Mouse (Mus musculus) layer of hippocampus, adult 9-11 months (tissue): ENCODE measurements around the gene Trio.
A peak's percentile ranks its signal among the peaks of the same experiment; 100 is the strongest.

Source experiments
- DNase-seq: peaks from one replicate; pipeline ENCODE4 v3.0.0; 2022

Gene Trio

DNA sequence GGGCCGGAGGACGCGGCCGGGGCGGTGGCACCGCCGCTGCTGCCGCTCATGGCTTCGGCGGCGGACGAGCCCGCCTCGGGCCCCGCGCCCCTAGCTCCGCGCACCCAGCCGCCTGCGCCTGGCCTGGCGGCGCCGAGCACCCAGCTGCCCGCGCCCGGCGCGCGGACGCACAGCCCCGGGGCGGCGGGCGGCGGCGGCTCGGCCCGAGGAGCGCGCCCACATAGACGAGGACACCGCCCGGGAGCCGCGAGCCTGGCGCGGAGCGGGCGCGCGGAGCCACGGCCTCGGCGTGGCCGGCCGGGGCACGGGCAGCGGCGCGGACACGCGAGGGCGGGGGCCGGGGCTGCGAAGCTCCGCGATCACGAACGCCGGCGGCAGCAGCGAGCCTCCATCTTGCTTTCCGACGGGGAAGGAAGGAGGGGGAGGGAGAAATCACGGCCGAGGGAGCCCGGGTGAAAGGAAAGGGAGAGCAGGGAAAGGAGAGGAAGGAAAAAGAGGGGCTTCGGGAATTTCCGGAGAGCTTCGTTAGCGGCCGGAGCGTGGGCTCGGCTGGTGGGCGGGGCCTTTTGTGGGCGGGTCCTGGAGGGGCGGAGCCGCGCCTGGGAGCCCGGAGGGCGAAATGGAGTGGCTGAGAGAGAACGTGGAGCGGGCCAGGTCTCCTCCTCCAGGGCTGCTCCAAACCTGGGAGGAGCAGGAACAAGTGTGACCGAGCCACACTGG, at the start of gene Trio:
Trio (minus strand) TSS at position 402 of the 720 bp plus-strand sequence.
- DNase-seq = peak; percentile 96

DNA sequence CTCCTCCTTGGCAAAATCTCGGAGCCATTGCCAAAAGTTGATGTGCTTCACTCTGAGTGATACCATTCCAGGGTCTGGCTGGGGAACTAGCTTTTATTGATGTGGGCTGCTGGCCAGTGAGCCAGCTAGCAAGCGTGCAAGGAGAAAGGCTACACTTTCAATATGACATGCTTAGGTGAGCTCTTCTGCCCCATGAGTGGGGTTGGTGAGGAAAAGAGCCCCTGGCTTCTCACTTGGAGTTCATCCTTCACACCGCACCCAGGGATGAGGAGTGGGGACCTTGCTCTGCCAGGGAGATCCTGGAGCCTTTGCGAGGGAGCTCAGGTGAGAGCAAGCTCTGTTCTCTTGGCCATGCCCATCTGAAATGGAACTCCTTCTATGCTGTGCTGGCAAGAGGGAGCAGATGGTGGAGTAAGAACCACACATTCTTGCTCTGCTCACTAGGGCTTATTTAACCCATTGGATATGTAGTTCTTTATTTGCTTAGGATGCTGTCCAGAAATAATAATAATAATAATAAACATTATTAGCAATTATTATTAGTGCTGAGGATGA, 48.8 kb upstream of the Trio start:
- DNase-seq = no peak

DNA sequence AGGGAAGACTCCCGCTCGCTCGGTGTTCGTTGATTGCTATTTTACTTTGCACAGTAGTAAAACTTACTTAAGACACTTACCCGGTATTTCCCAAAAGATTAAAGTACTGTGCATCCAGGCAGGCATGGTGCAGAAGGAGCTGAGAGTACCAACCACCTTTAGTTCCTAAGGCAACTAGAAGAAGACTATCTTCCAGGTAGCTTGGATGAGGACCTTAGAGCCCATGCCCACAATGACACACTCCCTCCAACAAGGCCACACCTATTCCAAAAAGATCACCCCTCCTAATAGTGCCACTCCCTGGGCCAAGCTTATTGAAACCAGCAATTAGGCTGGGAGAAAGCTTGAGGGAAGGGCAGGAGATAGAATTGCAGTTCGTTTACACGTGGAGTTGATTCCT, 46.0 kb upstream of the Trio start:
- DNase-seq = no peak

DNA sequence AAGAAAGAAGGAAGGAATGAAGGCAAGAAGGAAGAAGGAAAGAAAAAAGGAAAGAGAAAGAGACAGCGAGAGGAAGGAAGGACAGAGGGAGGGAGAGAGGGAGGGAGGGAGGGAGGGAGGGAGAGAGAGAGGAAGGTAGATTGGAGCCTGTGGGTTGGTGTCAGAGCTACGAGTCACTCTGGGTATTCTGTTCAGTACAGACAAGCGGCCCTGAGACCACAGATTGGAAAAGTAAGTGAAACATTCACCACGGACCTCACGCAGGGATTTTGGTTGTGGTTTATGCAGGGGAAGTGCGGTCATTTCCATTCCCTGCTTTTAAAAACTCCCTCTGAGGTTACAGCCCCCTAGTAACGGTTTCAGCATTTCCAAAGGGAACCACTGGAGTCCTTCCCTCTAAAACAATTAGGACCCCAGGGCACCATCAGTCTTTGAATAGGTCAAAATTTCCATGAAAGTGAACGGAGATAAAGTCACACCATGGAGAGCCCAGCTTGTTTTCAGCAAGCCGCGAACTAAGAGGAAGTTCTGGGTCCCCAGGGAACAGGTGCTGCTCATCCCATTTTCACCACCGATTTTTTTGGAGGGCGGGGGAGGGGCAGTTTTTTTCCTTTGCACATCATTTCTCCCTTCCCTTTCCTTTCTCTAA, 45.2 kb upstream of the Trio start:
- no peak for DNase-seq

DNA sequence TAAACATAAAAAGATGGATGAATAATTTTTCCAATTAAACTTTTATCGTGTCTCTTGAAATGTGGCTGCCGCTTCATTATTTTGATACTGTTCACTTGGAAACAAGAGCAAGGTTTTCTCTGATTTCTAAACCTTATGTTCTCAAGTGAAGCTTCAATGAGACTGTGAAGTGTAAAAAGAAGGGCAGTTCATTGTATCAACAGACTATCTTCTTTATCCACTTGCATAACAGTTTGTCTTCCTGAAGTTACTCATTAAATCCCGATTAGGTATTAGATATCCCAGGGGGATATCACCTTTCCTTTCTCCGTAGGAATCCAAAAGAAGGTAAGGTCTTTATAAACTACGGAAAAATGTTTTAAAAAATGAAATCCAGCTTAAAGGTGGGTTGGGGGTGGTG, 44.6 kb upstream of the Trio start:
- DNase-seq = no peak

DNA sequence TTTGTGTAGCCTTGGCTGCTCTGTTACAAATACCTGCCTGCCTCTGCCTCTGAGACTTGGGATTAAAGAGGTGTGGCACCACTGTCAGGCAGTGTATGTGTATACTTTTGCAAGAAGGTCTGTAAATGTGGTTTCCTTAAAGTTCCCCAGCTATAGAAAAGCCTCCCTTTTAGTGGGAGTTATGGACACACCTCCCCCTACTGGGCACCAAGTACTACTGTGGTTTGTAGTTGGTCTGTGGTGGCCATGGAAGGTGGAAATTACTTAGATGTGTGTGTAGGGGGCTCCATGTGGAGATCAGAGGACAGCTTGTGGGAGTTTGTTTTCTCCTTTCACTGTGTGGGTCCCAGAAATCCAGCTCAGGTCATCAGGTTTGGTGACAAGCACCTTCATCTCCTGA, 41.7 kb upstream of the Trio start:
- no peak for DNase-seq

DNA sequence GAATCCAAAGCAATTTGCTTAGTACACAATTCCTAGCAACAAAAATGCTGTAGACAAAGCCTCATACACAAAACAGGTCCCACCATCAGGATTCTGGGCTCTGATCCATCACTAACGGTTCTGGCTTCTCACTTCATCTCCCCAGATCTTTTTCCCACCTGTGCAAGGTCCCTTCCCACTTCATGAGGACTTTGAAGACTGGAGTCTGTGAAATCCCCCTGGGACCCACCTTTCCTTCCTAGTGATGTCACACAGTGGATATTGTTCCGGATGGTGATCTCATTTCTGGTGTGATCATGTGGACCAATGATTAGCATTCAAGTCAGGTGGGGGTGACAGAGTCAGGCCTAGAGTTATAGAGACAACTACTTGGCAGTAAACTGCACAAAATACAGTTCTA, 40.8 kb upstream of the Trio start:
- DNase-seq = no peak

DNA sequence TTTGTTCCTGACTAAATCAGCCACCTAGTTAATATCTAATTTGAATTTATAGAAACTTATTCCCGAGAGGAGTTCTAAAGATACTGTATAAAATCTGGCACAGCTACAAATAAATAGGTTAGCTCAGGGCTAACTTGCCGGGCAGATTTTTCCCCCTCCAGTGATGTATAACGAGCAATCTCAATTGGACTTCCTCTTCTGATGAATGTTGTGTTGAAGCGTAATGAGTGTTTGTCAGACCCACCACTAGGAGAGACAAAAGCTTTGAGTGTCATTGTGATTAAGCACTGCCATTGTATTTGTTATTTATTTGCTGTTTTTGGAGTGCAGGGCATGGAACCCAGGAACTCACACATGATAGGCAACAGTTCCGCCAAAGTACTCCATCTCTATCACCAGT, 39.9 kb upstream of the Trio start:
- DNase-seq = no peak

DNA sequence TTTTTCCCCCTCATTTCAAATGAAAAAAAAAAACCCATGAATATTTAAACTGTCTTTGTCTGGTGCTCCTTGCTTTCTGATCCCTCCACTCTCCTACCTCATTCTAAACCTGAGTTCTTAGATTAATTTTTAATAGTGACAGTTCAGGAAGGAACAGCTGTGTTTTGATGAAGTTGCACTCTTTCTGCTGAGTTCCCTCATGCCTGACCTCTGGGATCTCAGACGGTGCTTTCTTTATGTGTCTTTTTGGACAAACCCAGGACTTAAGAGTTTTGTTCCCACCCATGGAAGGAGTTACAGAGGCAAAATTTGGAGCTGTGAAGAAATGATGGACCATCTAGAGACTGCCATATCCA, 39.1 kb upstream of the Trio start:
- no peak for DNase-seq

DNA sequence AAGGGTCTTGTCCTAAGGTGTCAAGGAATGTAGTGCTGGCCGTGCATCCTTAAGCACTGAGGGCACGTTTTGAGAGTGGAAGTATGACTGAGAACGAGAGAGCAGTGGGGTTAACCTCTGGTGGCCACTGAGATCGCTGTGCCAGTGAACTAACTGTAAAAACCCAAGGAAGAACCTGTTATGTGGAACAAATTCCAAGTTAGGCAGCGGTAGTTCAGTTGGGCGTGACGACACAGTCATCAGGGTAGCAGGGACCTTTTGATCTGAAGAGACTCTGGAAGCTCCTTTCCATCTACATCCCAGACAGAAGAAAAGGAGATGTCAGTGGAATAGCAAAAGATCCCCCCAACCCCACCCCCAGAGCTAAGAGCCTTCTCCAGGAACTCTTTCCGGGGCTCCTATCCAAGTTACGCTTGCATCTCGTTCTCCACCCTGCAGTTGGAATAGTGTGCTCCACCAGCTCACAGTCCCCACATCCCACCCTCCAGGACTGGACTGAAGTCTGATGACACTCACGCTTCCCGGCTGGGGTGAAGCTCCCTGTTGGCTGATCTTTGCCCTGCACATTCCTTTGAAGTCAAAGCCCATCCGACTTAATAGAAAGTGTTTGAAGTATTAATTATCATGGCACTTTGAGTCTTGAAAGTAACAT, 38.6 kb upstream of the Trio start:
- DNase-seq = no peak

DNA sequence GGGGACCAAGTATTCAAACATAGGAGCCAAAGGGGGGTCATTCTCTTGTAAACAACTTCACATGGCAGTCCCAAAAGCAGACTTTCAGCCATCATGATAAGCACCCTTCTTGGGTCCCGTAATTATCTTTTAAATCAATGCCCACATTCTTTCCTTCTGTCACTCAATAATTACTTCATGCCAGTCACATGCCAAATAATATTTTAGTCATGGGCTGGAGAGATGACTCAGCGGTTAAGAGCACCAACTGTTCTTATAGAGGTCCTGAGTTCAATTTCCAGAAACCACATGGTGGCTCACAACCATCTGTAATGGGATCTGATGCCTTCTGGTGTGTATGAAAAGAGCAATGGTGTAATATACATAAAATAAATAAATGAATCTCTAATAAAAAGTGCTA, 37.8 kb upstream of the Trio start:
- DNase-seq = no peak

DNA sequence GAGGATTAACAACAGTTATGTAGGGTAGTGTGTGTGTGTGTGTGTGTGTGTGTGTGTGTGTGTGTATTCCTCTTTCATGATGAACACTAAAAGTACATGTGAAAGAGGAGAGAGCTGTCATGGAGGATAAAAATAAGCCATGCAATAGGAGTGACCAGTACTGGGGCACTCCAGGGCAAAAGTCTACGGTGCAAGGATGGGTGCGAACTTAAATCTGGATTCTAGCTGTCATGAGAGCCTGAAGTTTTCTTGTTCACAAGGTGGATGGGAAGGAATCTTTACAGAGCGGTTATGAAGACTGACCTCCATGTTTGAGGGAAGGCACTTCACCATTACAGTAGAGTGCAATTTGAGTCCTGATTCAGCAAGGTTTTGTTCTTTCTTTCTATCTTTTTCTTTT, 36.4 kb upstream of the Trio start:
- no peak for DNase-seq

DNA sequence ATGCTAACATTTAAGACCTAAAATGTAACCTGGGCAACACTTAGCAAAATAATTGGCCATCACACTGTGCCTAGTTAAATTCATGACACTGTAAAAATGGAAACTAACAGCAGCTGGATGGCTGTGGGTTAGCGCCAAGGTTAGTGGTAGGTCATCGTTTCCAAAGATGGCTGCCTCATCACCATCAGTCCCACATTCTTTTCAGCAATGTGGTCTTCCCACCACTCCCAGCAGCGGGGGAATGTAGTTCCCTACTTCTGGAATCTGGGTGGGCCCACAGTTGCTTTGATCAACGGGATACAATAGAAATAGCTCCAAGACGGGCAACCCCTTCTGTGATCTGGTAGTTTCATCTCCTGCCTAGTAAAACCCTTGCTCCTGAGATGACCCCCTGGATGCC, 35.3 kb upstream of the Trio start:
- no peak for DNase-seq

DNA sequence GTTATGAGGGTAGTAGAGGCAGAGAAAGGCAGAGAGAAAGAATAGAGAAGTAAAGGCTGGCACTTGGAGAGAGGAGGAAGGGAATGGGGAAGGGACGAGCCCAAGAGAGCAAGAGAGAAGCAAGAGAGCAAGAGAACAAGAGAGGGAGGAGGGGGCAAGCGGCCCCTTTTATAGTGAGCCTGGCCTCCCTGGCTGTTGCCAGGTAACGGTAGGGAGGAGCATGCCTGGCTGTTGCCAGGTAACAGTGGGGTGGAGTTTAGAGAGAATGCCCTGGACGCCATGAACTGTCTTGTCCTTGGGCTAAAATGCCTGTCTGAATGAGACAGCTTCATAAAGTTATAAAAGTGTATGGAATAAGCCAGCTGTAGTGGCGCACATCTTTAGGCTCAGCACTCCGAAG, 34.8 kb upstream of the Trio start:
- DNase-seq = no peak

DNA sequence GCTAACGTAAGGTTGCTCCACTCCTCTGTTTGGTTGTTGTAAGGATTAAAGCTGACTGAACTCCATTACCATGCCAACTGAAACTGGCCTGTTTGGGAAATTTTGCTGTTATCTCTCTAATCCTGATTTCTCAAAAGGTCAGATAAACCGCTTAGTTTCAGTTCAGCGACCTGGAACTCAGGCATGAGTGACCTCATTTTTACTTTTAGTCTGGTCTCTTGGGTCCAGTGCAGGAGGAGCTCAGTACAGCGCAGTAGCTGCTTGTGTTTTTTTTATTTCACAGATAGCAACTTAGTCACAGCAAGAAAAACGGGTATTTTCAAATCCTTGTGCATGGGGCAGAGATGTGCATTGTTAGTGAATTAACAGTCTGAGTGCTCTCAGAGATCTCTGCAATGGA, 31.9 kb upstream of the Trio start:
- no peak for DNase-seq

DNA sequence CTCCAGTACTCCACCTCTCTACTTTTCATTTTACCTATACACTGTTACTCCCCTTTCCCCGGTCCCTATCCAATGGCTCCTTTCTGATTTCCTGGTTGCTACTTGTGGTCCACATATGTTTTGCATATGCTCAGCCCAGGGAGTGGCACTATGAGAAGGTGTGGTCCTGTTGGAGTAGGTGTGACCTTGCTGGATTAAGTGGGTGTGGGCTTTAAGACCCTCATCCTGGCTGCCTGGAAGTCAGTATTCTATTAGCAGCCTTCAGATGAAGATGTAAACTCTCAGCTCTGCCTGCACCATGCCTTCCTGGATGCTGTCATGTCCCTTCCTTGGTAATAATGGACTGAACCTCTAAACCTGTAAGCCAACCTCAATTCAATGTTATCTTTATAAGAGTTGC, 29.1 kb upstream of the Trio start:
- DNase-seq = no peak

DNA sequence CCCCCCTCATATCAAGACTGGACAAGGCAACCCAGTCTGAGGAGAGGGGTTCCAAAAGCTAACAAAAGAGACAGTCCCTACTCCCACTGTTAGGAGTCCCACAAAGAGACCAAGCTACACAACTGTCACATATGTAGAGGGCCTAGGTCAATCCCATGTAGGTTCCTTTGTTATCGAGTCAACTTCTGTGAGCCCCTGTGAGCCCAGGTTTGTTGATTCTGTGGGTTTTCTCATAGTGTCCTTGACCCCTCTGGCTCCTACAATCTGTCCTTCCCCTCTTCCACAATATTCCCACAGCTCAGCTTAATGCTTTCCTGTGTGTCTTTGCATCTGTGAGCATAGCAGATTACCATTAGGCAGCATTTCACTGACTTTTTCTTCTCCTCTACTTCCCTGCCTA, 28.5 kb upstream of the Trio start:
- no peak for DNase-seq

DNA sequence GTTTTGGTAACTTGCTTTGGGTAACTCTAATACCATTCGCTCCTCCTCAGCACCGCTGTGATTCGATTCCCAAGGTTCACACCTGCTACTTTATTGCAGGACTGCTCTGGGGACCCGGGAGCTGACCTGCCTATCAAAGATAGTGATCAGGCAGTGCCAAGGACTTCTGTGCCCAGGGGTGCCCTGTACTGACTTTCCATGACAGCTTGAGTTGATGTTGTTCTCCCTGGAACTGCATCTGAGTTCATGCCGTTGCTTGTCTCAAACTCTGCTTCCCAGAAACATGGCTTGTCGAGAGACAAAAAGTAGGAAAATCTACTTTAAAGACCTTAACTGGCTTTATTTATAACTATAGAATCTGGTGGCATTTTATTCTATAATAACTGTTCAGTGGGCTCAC, 27.6 kb upstream of the Trio start:
- no peak for DNase-seq

DNA sequence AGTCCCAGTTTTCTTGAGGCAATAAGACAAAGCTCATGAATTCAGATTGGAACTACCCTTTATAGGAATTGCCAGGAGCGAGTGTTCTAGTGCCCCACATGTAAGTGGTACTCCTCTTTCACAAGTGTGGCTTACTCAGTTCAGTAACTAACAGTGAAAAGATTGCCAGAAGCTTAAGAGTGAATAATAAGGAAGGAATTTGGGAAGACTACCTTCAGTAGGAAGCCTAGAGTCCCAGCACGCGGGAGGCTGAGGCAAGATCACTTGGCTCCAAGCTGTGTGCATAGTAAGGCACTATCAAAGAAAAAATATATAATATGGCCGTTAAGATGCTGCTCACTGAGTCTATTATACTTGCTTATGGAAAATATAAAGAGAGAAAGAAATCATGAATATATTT, 26.2 kb upstream of the Trio start:
- no peak for DNase-seq

DNA sequence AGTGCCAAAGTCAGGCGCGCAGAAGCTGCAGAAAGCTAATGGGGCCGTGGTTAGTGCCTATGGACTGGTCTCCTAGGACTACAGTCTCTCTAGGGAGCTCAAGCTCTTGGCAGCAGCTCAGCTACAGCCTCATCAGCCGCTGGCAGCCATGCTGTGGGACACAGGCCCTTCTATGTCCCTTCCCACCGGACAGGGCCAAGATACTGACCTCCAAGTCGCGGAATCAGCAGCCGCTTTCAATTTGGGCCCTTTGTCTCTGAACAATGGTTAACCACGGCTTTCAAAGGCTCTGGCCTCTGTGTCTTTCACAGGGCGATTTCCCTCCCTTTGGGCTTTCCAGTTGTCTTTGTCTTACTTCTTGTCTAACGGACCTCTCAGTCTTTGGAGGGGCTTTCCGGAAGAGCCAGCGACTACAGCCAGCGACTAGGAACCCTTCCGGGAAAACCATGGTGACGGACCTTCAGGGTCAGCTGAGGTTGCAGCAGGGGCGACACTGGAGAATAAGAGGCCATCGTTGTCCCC, 25.5 kb upstream of the Trio start:
- peak; percentile 57 for DNase-seq

DNA sequence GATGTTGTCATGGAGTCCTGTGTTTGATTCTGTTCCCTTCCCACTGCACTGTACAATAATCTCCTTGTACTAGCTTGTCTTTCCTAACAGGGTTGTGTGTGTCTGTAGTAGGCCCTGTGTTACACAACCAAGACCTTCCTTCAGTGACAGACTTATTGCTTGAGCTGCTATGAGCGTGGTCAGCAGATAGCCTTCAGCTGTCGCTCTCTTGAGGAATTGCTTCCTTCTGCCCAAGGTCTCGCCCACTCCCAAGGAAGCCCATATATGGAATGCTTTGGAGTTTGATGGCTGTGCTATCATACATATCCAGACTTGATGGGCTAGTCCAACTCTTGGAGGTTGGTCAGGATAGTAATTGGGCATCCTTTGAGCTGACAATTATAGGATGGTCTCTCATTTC, 22.1 kb upstream of the Trio start:
- DNase-seq = no peak

DNA sequence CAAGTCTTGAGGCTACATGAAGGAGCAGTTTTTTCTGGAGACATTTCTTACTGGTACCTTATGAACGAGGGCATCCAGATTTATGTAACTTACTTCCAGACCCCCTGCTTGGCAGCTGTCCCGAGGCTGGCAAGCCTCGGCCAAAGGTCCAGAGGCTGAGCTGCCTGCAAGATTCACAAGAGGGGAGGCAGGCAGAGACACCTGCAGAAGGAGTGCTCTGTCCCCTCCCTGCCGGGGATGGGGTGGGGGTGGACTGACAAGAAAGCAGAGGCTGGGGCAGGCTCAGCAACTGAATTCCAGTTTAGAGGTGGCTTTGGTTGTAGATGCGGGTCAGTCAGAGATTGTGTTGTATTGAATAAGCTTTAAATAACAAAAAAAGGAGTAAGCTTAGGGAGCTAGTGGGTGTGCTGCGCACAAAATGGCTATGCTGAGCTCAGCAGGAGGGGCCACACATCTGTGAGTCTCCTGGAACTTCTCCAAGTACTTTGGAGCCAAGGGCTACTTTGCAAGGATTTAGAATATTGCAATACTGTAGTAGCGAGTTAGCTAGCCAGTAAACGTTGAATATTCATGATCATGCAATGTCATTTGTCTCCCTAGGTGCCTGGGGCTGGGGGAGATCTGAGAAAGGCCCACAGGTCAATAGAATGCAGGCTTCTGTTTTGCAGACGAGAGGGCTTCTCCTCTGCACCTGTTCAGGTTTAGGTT, 15.7 kb upstream of the Trio start:
- no peak for DNase-seq

DNA sequence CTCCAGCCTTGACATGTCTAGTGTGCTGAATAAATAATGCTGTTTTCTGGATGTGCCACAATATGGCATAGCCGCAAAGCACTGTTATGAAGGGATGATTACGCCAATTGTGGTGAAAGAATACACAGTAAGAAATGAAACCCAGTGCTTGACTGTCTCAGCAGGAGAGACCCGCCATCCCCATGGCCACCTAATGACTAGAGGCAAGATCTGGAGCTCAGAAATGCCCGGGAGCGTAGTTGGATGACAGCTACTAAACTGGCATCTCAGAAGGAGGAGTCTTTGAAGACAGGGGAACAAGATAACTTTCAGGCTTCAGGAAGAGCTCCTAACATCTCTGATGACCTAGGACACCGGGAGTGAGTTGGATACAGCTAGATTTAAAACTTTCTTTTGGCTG, 12.0 kb upstream of the Trio start:
- DNase-seq = no peak
